Mouse (Mus musculus): ENCODE results near the gene Tmbim4. TPM values are rescaled to one million over a fixed set of nuclear protein-coding genes. Genes with fewer than 3 reads are reported as not detected.

The Tmbim4 gene
- 37.5 TPM for total RNA-seq (2023)

DNA sequence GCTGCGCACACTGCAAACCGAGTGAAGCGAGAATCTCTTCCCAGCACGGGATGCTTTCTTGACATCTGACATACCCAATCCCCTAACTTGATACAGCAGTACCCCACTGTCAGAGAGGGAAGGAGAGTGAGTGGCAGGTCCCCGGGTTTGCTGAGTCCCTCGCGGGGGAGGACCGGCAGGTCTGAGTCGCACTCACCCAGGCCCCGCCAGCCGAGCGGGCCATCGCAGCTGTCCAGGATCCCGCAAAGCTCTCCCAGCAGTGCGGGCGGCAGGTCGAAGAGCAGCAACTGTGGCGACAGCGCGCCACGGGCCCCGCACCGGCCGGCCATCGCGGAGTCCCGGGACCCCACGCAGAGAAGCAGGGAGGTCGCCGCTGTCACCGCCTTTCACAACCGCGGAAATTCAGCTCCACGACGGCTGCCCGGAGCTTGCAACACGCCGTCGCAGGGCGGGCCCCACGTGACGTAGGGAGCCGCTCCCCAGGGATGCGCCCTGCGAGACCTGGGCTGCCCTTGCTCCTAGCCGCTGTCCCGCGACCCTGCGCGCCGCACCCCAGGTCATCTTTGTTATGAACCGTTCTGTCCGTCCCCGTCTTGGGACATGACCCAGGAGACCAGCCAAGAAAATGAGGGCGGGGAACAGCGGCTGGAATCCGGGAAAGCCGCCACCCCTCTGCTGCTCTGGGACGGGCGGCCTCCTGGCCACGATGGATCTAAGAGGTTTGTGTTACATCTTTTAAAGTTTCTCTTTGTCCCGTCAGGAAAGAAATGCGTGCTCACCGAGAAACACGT lies at the start of gene Tmbim4:
Tmbim4 (plus strand) TSS at position 460 of the 791 bp plus-strand sequence.

DNA sequence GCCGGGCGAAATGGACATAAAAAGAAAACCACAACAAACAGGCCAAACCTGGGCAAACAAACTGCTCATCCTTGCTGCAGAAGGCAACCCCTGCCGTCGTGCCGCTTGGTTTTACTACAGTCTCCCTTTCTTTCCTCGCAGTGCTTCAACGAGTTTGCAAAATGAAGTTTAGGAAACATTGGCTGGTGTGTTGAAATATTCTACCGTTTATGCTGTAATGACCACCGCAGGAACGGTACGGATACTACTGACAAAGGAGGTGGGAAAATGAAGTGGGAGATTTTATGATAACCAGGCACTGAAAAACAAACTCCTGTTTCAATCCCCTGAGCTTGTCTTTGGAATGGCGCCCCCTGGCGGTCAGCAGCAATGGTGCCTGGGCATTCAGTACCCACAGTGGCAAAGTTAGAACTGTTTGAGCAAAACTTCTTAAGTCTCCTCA lies 592 bp downstream of the Tmbim4 start, which contains the start of gene Irak3:
Irak3 (minus strand) TSS at position 170 of the 442 bp plus-strand sequence.

DNA sequence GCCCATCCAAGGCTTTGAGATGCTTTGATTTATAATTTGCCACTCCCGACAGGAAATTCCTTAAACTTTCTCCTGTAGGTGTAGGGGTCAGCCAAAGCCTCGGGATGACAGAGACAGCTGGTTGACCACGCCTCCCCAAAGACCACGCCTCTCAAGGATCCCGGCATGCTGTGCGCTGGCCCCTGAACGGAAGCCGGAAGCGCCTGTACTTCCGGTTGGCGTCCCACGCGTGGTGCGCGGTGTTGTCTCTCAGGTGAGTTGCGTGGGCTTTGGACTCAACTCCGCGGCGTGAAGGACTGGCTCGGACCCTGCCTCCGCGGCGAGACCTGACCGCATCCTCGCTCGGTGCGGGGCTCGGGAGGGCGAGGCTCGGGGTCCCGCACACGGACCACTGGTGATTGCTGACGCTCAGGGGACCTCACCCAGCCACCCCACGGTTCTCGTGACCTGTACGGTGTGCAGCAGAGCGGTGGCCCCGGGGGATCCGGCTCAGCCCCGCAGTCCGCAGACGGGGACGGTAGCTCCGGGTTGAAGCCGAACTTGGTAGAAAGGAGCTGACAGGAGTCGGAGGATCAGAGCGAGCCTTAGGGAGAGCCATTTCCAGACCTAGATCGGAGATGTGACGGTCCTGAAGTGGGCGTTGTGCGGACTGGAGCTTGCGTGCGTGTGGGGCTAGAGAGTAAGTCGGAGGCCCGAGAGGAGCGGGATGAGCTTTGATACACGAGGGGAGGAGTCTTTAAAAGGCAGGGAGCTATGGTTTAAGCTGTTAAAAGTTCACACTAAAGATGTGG lies 25.7 kb downstream of the Tmbim4 start, which contains the start of gene Llph:
Llph (plus strand) TSS at position 200 of the 791 bp plus-strand sequence.

Other genes starting within 250 kb of the Tmbim4 start
- gene Helb, start 88.6 kb upstream of the Tmbim4 start, total RNA-seq (2023), result 43.9 TPM
- gene Irak3, start 540 bp downstream of the Tmbim4 start, total RNA-seq (2023), result 12.0 TPM
- 40.6 TPM for gene Llph, start 25.5 kb downstream of the Tmbim4 start, total RNA-seq (2023)